Mouse (Mus musculus) megakaryocyte, embryonic 14.5 days (primary cell): ENCODE results near the gene Osbpl2. TPM values are rescaled to one million over a fixed set of nuclear protein-coding genes. Genes with fewer than 3 reads are reported as not detected.
A peak's percentile ranks its signal among the peaks of the same experiment; 100 is the strongest.

Source experiments
- H3K27me3 ChIP-seq: replicated peaks from 2 replicates; pipeline ENCODE3; 2012; ENCODE audit warnings: inconsistent platforms
- H3K36me3 ChIP-seq: replicated peaks from 2 replicates; pipeline ENCODE3; 2012; ENCODE audit warnings: low read length, inconsistent platforms, mixed read lengths
- H3K4me1 ChIP-seq: 2 replicates; pipeline ENCODE4 v1.6.1; 2012; ENCODE audit warnings: inconsistent platforms
- H3K4me3 ChIP-seq: replicated peaks from 2 replicates; pipeline ENCODE3; 2012; ENCODE audit warnings: moderate library complexity, mild to moderate bottlenecking, inconsistent platforms
- H3K9me3 ChIP-seq: 2 replicates; pipeline ENCODE4 v1.6.1; 2012; ENCODE audit warnings: inconsistent platforms
- FLI1 ChIP-seq: IDR thresholded peaks from 2 replicates; pipeline ENCODE4 v1.6.1; 2012; ENCODE audit warnings: low read length, inconsistent platforms, mixed read lengths
- GATA1 ChIP-seq: IDR thresholded peaks from 3 replicates; pipeline ENCODE4 v1.6.1; 2012; ENCODE audit warnings: mixed read lengths, low read length, inconsistent platforms, borderline replicate concordance
- polyA plus RNA-seq: library from polyadenylated mRNA; stranded (reverse); fragments of >175 nt; gene quantifications from 2 replicates; pipeline ENCODE4 v1.2.3, GENCODE M21; 2012; ENCODE audit warnings: low replicate concordance; ENCODE audit not compliant: insufficient read depth

Gene Osbpl2
- polyA plus RNA-seq, 1 experiment: 18.4 TPM

DNA sequence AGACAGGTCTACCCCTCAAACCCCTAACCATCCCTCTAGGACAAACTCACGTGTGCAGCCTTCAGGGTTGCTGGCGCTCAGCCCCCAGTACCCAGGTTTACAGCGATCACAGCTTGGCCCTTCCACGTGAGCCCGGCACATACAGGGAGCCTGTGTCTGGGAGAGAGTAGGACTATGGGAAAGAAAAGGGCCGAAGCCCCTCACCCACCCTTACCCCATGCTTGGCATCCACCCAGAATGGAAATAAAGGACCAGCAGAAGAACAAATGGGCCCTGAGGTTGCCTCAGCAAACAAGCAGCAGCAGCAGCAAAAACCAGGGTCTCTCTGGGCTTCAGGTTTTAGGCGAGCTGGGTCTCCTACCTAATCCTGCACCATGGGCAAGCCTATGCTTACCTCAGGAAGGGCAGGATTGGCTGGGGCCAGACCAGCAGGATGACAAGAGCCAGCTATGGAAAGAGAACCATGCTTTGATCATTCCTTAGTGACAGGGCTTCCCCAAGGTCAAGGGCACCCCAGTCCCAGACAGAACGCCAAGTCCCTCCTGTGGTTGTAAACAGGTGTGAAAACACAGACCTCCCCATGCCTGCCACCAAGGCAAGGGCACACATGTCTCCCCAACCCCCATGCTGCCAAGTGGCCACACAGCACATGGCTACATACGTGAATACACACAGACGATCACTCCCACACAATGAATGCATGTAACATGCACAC lies 78.4 kb downstream of the Osbpl2 start:
- H3K27me3 ChIP-seq: peaks cover 28% of the 10 kb centered on the region
- TF ChIP-seq FLI1: no peak
- TF ChIP-seq GATA1: no peak
- peaks cover 4% of the 10 kb centered on the region; the same call in 1 of the 2 replicates for H3K4me1 ChIP-seq
- no peaks in the 10 kb centered on the region for H3K9me3 ChIP-seq
- H3K4me3 ChIP-seq: no peak overlapping the region
- H3K36me3 ChIP-seq: peaks cover 28% of the 10 kb centered on the region

DNA sequence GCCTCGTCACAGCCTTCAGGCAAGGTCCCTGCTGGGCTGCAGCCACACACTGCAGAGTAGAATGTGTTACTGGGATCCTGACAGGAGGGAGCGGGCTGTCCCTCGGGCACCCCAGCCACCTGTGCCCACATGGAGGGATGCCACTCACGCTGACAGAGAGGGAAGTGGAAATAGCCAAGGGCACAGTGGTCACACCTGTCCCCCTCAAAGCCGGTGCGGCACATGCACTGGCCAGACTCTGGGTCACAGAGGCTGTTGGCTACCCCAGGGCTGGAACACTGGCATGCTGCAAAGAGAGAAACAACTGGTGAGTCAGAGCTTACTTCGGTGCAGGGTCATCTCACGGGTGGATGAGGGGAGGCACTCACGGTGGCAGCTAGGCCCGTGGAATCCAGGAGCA lies 79.7 kb downstream of the Osbpl2 start:
- Histone ChIP-seq H3K9me3 (no peaks in the 10 kb centered on the region), H3K4me1 (peaks cover 4% of the 10 kb centered on the region; the same call in 1 of the 2 replicates), H3K4me3 (no peak overlapping the region), H3K27me3 (peaks cover 27% of the 10 kb centered on the region), H3K36me3 (peaks cover 18% of the 10 kb centered on the region)
- no peak for TF ChIP-seq FLI1
- no peak for TF ChIP-seq GATA1

DNA sequence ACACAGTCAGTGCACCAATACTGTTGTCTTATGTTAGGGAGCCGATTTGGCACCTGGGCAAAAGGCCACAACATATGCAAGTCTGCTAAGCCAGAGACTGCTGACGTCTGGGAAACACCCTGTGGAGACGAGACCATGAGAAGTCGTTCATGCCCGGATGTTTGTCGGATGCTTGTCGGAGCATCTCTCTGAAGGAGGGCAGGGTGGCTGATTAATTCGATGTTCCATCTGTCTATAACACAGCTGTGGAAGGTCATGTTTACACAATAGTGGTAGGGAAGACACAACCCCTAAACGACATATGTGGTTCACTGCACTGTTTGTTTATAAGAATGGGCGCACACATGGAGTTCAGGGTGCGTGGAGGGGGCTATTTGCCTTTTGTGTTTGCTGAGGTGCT lies 81.6 kb downstream of the Osbpl2 start:
- Histone ChIP-seq H3K9me3 (no peaks in the 10 kb centered on the region), H3K36me3 (peaks cover 14% of the 10 kb centered on the region), H3K4me3 (no peak overlapping the region), H3K4me1 (peaks cover 4% of the 10 kb centered on the region; the same call in 1 of the 2 replicates), H3K27me3 (peaks cover 30% of the 10 kb centered on the region)
- no peak for TF ChIP-seq FLI1
- TF ChIP-seq GATA1: no peak

DNA sequence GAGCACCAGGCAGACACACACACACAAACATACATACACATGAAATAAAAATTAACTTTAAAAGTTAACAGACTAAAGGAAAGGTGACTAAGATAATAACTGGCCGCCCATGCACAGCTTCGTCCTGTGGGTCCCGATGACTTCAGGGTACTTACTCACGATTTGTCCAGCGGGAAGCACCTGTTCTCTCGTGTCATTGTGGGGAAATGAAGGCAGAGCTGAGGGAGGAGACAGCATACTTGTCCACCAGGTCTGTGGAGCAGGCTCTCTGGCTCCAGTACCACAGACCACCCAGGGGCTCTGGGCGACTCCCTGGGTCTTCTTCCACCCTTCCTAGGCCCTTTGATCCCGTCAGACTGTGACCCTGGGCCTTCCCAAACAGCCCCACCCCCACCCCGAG lies 82.2 kb downstream of the Osbpl2 start:
- peaks cover 8% of the 10 kb centered on the region for H3K36me3 ChIP-seq
- peaks cover 27% of the 10 kb centered on the region for H3K27me3 ChIP-seq
- no peak overlapping the region for H3K4me3 ChIP-seq
- TF ChIP-seq FLI1: no peak
- no peak for TF ChIP-seq GATA1
- H3K9me3 ChIP-seq: no peaks in the 10 kb centered on the region
- H3K4me1 ChIP-seq: peaks cover 4% of the 10 kb centered on the region; the same call in 1 of the 2 replicates

DNA sequence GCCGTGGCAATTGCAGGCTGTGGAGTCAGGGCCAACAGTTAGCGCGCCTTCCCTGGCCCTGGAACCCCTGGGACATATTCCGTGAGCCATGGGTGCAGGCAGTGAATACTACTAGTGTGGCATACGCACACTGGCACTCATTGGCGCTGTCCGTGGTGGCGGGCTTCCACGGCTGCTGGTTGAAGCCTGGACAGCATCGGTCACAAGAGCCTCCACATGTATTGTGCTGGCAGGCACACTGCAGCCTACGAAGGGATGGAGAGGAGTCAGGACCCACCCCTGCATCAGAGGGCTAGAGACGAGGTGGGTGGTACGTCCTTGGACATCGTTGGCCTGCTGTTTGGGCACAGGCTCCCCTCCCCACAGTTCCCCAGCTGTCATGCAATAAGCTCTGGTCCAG lies 83.2 kb downstream of the Osbpl2 start:
- Histone ChIP-seq H3K4me1 (peaks cover 8% of the 10 kb centered on the region; the same call in 1 of the 2 replicates), H3K27me3 (peaks cover 27% of the 10 kb centered on the region), H3K4me3 (peak overlapping the region; percentile 15), H3K36me3 (peaks cover 13% of the 10 kb centered on the region), H3K9me3 (no peaks in the 10 kb centered on the region)
- no peak for TF ChIP-seq GATA1
- no peak for TF ChIP-seq FLI1

DNA sequence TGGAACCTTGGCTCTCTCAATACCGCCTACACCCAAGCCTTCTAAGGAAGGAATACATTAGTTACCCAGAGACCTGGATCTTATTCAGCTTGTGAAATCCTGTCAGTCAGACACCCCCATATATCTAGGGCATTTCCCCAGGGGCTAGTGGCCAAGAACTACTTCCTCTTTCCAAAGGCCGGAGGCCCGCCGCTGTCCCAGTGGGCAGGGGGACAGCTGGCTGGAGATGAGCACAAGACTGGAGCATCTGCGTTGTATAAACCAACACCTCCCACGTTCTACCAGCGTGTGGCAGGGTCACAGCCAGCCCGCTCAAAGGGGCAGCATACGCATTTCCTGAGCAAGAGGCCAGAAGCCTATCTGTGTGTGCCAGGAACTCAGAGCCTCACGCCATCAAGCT lies 83.7 kb downstream of the Osbpl2 start:
- Histone ChIP-seq H3K4me1 (peaks cover 9% of the 10 kb centered on the region; the same call in 1 of the 2 replicates), H3K27me3 (peaks cover 26% of the 10 kb centered on the region), H3K36me3 (peaks cover 13% of the 10 kb centered on the region), H3K9me3 (no peaks in the 10 kb centered on the region), H3K4me3 (no peak overlapping the region)
- TF ChIP-seq FLI1 (no peak), GATA1 (no peak)

DNA sequence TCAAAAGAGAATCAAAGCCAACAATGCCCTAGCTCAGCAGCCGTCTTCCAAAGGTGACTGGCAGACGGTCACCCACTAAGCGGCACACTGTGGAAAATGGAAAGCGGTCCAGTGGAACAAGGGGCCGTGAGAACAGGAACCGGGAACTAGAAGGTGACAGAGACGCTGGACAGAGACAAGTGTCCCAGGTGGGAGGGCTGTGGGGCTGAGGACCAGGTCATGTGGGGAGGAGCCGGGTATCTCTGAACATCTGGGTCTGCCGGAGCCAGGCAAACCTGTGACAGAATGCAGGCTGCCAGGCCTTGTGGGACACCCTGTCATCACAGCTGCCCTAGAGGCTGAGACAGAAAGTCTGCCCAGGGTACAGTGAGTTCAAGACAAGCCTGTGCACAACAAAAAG lies 85.4 kb downstream of the Osbpl2 start:
- H3K4me1 ChIP-seq: peaks cover 14% of the 10 kb centered on the region; the same call in 1 of the 2 replicates
- H3K27me3 ChIP-seq: peaks cover 16% of the 10 kb centered on the region
- no peak overlapping the region for H3K4me3 ChIP-seq
- H3K36me3 ChIP-seq: peaks cover 9% of the 10 kb centered on the region
- TF ChIP-seq FLI1 (no peak), GATA1 (no peak)
- no peaks in the 10 kb centered on the region for H3K9me3 ChIP-seq

DNA sequence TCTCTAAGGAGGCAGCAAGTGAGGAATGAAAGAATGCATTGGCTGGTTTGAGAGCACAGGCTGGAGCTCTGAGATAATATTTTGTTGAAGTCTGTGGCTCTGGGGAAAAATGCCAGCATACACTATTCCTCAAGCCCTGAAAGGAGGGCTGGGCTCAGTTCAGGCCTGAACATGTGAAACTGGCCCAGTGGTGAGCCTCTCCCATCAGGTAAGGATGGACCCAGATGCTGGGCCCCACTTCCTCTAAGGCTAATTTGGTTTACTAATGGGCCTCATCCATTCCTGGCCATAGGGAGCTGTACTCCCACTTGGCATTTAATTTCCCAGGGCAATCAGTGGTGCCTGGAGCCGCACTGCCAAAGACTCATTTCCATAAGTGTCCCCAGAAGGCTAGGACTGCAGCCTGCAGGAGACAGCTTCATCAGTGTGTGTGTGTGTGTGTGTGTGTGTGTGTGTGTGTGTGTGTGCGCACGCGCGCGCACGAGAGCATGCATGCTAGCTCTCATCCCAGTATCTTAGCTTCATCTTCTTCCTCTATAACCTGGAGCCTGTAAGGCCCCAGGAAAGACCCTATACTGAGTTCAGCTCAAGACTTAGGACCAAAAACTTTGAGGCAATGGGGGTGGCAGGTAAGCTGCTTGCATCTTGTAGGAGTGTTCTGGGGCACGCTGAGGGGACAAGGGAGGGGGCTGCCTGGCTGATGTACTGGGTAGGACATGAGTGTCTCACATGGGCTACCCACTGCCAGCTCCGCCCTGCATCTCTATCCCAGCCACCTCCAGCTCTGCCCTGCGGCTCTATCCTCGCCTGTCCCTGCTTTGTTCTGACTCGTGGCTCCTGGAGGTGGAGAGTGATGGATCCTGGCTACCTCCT lies 86.2 kb downstream of the Osbpl2 start:
- Histone ChIP-seq H3K27me3 (peaks cover 16% of the 10 kb centered on the region), H3K4me3 (no peak overlapping the region), H3K9me3 (no peaks in the 10 kb centered on the region), H3K4me1 (peaks cover 14% of the 10 kb centered on the region; the same call in 1 of the 2 replicates), H3K36me3 (peaks cover 9% of the 10 kb centered on the region)
- TF ChIP-seq FLI1 (no peak), GATA1 (no peak)

DNA sequence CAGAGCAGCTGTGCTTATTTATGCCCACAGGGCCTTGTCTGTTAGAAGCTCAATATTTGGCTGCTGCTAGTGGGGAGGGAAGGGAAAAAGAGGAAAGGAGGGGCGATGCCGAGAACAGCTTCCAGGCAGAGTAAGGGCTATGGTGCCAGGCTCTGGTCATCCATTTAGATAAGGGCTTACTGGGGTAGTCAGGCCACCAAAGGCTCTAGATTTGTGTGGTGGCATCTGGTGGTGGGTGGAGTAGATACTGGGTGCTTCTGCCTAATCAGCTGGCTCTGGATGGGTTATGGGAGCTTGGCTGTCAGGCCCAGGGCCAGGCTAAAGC lies 86.8 kb downstream of the Osbpl2 start:
- Histone ChIP-seq H3K4me3 (no peak overlapping the region), H3K27me3 (peaks cover 16% of the 10 kb centered on the region), H3K4me1 (peaks cover 14% of the 10 kb centered on the region; the same call in 1 of the 2 replicates), H3K36me3 (peaks cover 9% of the 10 kb centered on the region), H3K9me3 (0 out of 2 replicates have a peak, but pooled peaks cover 2% of the 10 kb centered on the region)
- no peak for TF ChIP-seq GATA1

DNA sequence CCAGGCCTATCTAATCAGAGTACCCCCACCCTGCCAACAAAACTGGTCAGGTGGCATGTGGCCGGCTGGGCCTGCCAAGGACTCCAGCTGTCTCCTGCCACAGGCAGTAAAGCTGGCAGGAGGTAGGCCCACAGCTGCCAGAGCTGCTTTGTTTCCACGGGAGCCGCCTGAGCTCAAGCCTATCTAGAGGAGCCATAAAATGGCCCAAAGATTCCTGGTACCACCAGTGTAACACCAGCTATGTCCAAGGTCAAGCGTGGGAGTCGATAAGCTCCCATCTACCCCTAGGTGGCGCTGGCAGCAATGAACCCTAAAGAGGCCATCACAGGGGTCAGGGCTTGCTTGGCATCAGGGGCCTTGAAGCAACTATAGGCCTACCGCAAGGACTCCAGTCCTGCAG lies 88.7 kb downstream of the Osbpl2 start:
- H3K4me1 ChIP-seq: peaks cover 10% of the 10 kb centered on the region; the same call in 1 of the 2 replicates
- no peak overlapping the region for H3K4me3 ChIP-seq
- H3K36me3 ChIP-seq: peaks cover 5% of the 10 kb centered on the region
- TF ChIP-seq FLI1 (no peak), GATA1 (no peak)
- H3K9me3 ChIP-seq: peaks cover 10% of the 10 kb centered on the region
- H3K27me3 ChIP-seq: peaks cover 17% of the 10 kb centered on the region
